Mouse (Mus musculus) 3T3-L1 (cell line): ENCODE results near the gene Kdm4b.

ENCODE experiments used
- DNase-seq: peaks from one replicate; pipeline ENCODE4 v3.0.0-alpha.2; 2015; ENCODE audit warnings: low read depth, low spot score

Kdm4b gene

GRCm38 (mm10) chr17:56431582-56431981, 105.7 kb downstream of the Kdm4b start:
- no peak for DNase-seq

- DNase-seq = no peak
Measured at GRCm38 (mm10) chr17:56439731-56440460, 114.0 kb downstream of the Kdm4b start.

- no peak for DNase-seq
Measured at GRCm38 (mm10) chr17:56442316-56442715, 116.5 kb downstream of the Kdm4b start.

GRCm38 (mm10) chr17:56443341-56443795, 117.5 kb downstream of the Kdm4b start:
- DNase-seq = no peak

GRCm38 (mm10) chr17:56444771-56445170, 118.9 kb downstream of the Kdm4b start:
- DNase-seq = no peak

- peak; percentile 50 for DNase-seq
Measured at GRCm38 (mm10) chr17:56445397-56445796, 119.5 kb downstream of the Kdm4b start.

GRCm38 (mm10) chr17:56447716-56448115, 121.9 kb downstream of the Kdm4b start:
- DNase-seq = no peak
